Mouse (Mus musculus) G1E (cell line): Measurements from ENCODE around the gene Lamtor2. TPM values are rescaled to one million over a fixed set of nuclear protein-coding genes. Genes with fewer than 3 reads are reported as not detected.
A peak's percentile ranks its signal among the peaks of the same experiment; 100 is the strongest.
"Not testable (repeated sequence)": the region's sequence is repeated elsewhere in the genome, so short reads cannot be mapped to it uniquely, and the experiment has no call there.

ENCODE experiments used
- ATAC-seq: 2 replicates; pipeline ENCODE4 v1.8.0; 2016; ENCODE audit warnings: mild to moderate bottlenecking; ENCODE audit not compliant: insufficient number of reproducible peaks, poor library complexity, low FRiP score, severe bottlenecking; ENCODE audit errors: extremely low read depth
- DNase-seq: peaks from one replicate; pipeline ENCODE4 v3.0.0; 2012; ENCODE audit warnings: low spot score
- H3K27me3 ChIP-seq: 2 replicates; pipeline ENCODE4 v1.6.1; 2012; ENCODE audit warnings: mild to moderate bottlenecking, low read length, inconsistent platforms; ENCODE audit not compliant: insufficient read depth
- H3K36me3 ChIP-seq: replicated peaks from 2 replicates; pipeline ENCODE3; 2012; ENCODE audit warnings: mild to moderate bottlenecking, inconsistent platforms
- H3K4me1 ChIP-seq: 2 replicates; pipeline ENCODE4 v1.6.1; 2012; ENCODE audit warnings: low read depth, low read length, inconsistent platforms, mixed read lengths; ENCODE audit not compliant: insufficient read depth
- H3K4me3 ChIP-seq: 2 replicates; pipeline ENCODE4 v1.5.1; 2012; ENCODE audit warnings: low read depth, mild to moderate bottlenecking, inconsistent platforms, low read length, moderate library complexity, mixed read lengths
- H3K9me3 ChIP-seq: replicated peaks from 2 replicates; pipeline ENCODE4 v1.6.1; 2012; ENCODE audit warnings: inconsistent platforms
- CTCF ChIP-seq: IDR thresholded peaks from 2 replicates; pipeline ENCODE4 v1.5.1; 2012; ENCODE audit warnings: low read depth, low read length, inconsistent platforms, mixed read lengths
- GATA1 ChIP-seq: IDR thresholded peaks from 2 replicates; pipeline ENCODE4 v1.6.1; 2012; ENCODE audit warnings: borderline replicate concordance, low read length, inconsistent platforms, mixed read lengths
- GATA2 ChIP-seq: IDR thresholded peaks from 2 replicates; pipeline ENCODE4 v1.6.1; 2012; ENCODE audit warnings: low read depth, low read length, inconsistent platforms, borderline replicate concordance
- POLR2AphosphoS5 ChIP-seq: IDR thresholded peaks from 2 replicates; pipeline ENCODE4 v1.6.1; 2012; ENCODE audit warnings: low read depth, low read length, inconsistent platforms; ENCODE audit not compliant: insufficient replicate concordance
- TAL1 ChIP-seq: conservative IDR thresholded peaks from 2 replicates; pipeline ENCODE4 v1.6.1; 2012; ENCODE audit warnings: low read depth, low read length, inconsistent platforms, mixed read lengths
- polyA plus RNA-seq: library from polyadenylated mRNA; stranded (reverse); fragments of >175 nt; gene quantifications from 2 replicates; pipeline ENCODE4 v1.2.3, GENCODE M21; 2012
- total RNA-seq, 2 experiments: library from RNA; stranded (forward) in 1 of 2; stranded (reverse) in 1 of 2; fragments of 200-1000 nt in 1 of 2; fragments of >200 nt in 1 of 2; fragmentation: Nextera tagmentation in 1 of 2; gene quantifications; 2 replicates each; pipeline ENCODE4 v1.2.3; 2014 to 2017

The Lamtor2 gene
- 44.7 and 64.5 TPM in 2 replicates for total RNA-seq (2014; fragmentation: Nextera tagmentation)
- 97.5 and 98.0 TPM in 2 replicates for total RNA-seq (2017)
- 96.1 and 182 TPM in 2 replicates for polyA plus RNA-seq

DNA sequence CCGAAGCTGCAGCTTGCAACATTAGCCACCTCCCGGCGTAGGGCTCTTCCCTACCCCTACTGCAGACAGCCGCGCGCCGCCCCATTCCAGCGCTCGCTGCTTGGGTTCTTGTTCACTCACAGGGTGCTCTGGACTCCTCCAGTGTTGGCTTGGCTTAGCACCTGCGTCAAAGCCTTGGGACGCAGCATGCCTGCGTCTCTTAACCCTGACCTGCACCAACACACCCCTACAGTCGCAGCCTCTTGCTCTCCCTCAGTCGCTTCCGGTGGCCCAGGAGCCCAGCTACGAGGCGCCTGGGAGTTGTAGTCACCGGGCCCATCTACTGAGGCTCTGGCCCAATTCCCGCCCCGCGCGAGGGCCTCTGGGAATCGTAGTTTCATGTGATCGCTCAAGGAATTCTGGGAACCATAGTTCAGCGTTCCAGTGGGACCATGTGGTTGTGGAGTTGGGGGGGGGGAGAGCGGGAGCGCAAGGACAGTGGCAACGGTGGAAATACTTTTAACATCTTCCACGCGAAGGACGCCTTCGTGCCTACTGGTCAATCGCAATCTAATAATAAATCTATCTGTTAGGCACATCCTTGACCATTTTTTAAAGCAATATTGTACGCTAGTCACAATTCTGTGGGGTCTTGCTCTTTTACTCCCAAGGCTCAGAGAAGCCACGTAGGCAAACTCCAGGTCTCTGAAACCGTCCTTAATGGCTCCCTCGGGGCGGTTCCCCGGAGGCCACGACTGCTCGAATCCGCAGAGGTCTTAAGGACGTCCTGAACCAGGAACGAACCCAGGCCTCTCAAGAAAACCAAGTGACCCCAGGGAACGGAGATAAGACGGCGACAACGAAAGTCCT, at the start of gene Lamtor2:
TSS of gene Lamtor2 (minus strand) at position 399 of the 849 bp plus-strand sequence.
- TF ChIP-seq TAL1 (no peak), CTCF (no peak), GATA1 (no peak), POLR2AphosphoS5 (no peak), GATA2 (no peak)
- H3K27me3 ChIP-seq = no peaks in the 10 kb centered on the region
- peak within 1 kb of the TSS; percentile 95 for H3K4me3 ChIP-seq
- ATAC-seq (peak; percentile 89), DNase-seq (peak; percentile 92)
- peaks cover 60% of the 10 kb centered on the region for H3K36me3 ChIP-seq
- peaks cover 61% of the 10 kb centered on the region for H3K4me1 ChIP-seq
- H3K9me3 ChIP-seq = no peaks in the 10 kb centered on the region

GRCm38 (mm10) chr3:88602466-88602865, 49.6 kb upstream of the Lamtor2 start:
- Histone ChIP-seq H3K36me3 (no peaks in the 10 kb centered on the region), H3K27me3 (no peaks in the 10 kb centered on the region; the same call in 1 of the 2 replicates), H3K4me3 (no peak overlapping the region), H3K4me1 (peaks cover 27% of the 10 kb centered on the region), H3K9me3 (no peaks in the 10 kb centered on the region)
- ATAC-seq (no peak), DNase-seq (no peak)
- TF ChIP-seq GATA1 (no peak), POLR2AphosphoS5 (no peak), TAL1 (no peak), GATA2 (no peak)

DNA sequence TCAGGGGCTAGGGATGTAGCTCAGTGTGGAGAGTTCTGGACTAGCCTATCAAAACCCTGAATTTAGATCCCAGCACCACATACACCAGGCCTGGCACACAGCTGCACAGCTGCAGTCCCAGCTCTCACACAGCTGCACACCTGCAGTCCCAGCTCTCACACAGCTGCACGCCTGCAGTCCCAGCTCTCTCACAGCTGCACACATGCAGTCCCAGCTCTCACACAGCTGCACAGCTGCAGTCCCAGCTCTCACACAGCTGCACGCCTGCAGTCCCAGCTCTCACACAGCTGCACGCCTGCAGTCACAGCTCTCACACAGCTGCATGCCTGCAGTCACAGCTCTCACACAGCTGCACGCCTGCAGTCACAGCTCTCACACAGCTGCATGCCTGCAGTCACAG, 43.7 kb upstream of the Lamtor2 start:
- not testable (repeated sequence) for H3K27me3 ChIP-seq, H3K36me3 ChIP-seq, H3K9me3 ChIP-seq, ATAC-seq, DNase-seq, H3K4me3 ChIP-seq
- peaks cover 25% of the 10 kb centered on the region for H3K4me1 ChIP-seq

DNA sequence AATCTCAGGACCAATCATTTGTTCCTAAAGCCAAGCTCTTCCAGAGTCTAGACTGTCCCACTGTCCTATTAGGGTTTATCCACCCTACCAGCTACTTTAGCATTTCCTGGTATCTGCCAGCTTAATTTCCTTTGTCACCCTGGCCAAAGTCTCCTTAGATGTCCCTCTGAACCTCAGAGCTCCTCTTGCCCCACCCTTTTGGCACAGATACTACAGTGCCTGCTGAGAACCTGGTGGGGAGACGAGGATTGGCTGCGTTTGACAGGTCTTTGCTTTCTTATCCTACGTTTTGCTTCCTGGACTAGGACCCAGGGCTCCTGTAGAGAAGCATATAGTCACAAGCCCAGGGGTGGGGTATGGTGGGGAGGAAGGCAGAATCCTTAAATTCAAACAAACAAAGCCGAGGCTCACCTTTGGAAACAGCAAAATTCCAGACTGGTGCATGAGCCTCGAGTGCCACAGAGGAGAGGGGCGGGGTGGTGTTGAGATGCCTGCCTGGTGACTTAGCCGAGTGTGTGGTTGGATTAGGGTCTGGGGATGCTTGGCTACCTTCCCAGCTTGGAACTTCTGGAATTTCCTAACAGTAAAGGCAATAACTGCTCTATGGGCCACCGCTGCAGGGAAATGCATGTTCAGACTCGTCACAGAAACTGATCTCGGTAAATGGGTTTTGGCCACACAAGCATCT, 41.2 kb upstream of the Lamtor2 start:
- Histone ChIP-seq H3K36me3 (peaks cover 21% of the 10 kb centered on the region), H3K4me1 (peaks cover 28% of the 10 kb centered on the region), H3K27me3 (peaks cover 2% of the 10 kb centered on the region; the same call in 1 of the 2 replicates), H3K4me3 (no peak overlapping the region), H3K9me3 (no peaks in the 10 kb centered on the region)
- no peak for DNase-seq
- TF ChIP-seq GATA2 = no peak
- ATAC-seq = no peak

DNA sequence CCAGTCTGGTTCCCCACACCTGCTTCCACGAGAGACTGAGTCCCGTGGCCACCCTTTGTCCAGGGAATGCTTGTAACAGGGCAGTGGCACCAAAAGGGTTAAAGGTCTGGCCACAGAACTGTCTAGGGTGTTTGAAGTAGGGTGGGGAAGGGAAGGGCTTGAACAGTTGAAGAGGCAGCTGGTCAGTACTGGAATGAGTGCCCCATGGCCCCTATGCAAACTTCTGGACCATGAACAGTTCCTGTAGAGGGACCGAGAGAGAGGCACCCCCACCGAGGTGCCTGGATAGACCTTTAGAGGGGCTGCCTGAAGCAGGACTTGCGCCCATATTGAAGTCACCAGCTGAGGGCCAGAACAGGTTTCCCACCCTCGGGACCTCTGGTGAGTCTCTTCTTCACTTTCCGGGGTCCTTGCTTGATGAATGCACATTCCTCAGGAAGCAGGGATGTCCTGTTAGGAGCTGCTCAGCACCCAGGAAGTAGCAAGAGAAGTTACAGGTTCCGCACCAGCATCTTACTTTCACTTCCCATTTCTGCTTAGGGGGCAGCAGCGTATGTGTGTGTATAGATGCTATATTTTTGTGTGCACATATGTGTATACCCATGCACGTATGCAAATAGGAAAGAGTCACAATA, 40.2 kb upstream of the Lamtor2 start:
- H3K27me3 ChIP-seq = peaks cover 2% of the 10 kb centered on the region; the same call in 1 of the 2 replicates
- no peak for DNase-seq
- H3K4me1 ChIP-seq = peaks cover 28% of the 10 kb centered on the region
- H3K9me3 ChIP-seq = no peaks in the 10 kb centered on the region
- peak overlapping the region; percentile 63 for H3K4me3 ChIP-seq
- H3K36me3 ChIP-seq = peaks cover 30% of the 10 kb centered on the region
- no peak for TF ChIP-seq GATA1
- no peak for TF ChIP-seq GATA2
- no peak for TF ChIP-seq POLR2AphosphoS5
- TF ChIP-seq CTCF = no peak
- TF ChIP-seq TAL1 = no peak
- ATAC-seq = no peak; the same call in 1 of the 2 replicates

DNA sequence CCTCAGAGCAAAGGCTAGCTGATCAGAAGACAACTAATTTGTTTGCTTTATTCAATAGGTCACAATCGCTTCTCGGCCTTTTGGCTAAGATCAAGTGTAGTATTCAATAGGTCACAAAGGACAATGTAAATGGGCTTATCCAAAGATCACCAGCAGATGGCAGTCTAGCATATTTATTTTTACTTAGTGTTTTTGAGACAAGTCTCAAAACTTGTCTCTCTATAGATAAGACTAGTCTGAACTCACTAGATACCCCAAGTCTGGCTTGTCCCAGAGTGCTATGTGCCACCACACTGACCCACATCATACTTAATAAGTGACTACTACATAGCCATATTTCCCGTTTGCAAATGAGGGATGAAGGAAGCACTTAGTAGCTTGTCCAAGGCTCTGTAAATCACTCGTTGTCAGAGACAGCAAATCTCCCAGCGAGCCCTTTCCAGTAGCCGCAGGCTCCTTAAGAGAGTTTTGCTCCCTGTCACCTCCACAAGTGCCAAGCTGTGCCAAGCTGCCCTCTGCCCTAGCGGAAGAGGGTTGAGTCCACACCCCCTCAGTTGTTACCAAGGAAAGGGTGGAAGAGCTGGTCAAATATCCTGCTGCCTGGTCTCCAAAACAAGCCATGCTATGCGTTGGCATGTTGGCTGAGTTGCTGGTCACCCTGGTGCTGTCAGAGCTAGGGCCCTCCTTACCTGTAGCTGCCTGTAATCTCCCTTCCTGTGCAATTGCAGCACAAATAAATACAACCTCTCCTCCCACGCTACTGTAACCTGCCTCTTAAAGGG, 39.3 kb upstream of the Lamtor2 start:
- peak; percentile 28; the same call in 1 of the 2 replicates for ATAC-seq
- H3K4me3 ChIP-seq = peak overlapping the region; percentile 63; the same call in 1 of the 2 replicates
- peaks cover 2% of the 10 kb centered on the region; the same call in 1 of the 2 replicates for H3K27me3 ChIP-seq
- DNase-seq = no peak
- no peaks in the 10 kb centered on the region for H3K9me3 ChIP-seq
- H3K4me1 ChIP-seq = peaks cover 28% of the 10 kb centered on the region
- TF ChIP-seq GATA2 = no peak
- TF ChIP-seq CTCF = peak; percentile 36
- peaks cover 39% of the 10 kb centered on the region for H3K36me3 ChIP-seq
